Mouse (Mus musculus): ENCODE results near the gene Cbarp. TPM values are rescaled to one million over a fixed set of nuclear protein-coding genes. Genes with fewer than 3 reads are reported as not detected.
A peak's percentile ranks its signal among the peaks of the same experiment; 100 is the strongest.

Cbarp gene
- total RNA-seq, 2 experiments from 2014 or later: 2.2 to 2.7 TPM

- DNase-seq (ENCODE audit: low spot score in 2 of 2): no peak
These were observed 9.2 kb downstream of the Cbarp start for GRCm38 (mm10) chr10:80131316-80131951.

- DNase-seq (ENCODE audit: low spot score in 2 of 2): no peak
These were observed 10.1 kb downstream of the Cbarp start for GRCm38 (mm10) chr10:80130403-80131031.

- DNase-seq (ENCODE audit: low spot score in 2 of 2): no peak
These were observed 10.8 kb downstream of the Cbarp start for GRCm38 (mm10) chr10:80129846-80130245.

GRCm38 (mm10) chr10:80127920-80128319 lies 12.7 kb downstream of the Cbarp start:
- no peak for DNase-seq (ENCODE audit: low spot score in 2 of 2)

GRCm38 (mm10) chr10:80123932-80124562 lies 16.6 kb downstream of the Cbarp start:
- no peak for DNase-seq (ENCODE audit: low spot score in 2 of 2)

DNA sequence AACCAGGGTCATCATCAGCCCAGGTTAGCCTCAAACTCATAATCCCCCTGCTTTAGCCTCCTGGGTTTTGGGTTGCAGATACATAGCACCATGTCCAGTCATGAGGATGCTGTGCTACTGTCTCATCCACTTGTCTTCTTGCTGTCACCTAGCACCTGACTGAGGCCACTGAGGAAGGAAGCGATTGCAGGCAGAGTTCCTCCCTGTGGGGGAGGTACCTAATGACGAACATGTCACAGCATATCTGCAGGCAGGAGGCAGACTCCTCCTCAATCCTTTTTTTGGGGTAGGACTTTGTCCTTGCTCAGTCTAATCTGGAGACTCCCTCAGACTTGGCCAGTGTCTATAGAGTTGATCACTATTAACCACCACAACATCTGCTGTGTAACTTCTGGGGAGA lies 19.0 kb downstream of the Cbarp start:
- DNase-seq (ENCODE audit: low spot score in 2 of 2): no peak

DNA sequence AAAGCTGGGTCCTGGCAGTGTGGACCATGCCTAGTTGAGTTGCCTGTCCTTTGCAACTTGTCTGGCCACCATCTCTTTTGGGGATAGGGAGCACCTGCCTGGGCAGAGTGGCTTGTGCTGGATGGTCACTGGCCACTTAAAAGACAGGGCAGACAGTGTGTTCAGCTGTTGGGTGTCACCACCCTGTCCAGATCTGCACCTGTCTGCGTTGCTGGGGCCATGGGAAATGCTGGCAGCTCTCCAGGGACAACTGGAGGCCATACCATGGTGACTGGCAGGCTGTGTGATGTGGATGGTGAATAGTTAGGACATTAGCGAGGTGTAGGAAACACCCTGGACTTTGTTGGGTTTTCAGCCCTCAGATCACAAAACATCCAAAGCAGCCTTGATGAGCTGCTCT lies 20.5 kb downstream of the Cbarp start:
- DNase-seq (ENCODE audit: low spot score in 2 of 2): peak in 1 of 2 experiments; percentile 46

GRCm38 (mm10) chr10:80118552-80118951 lies 22.1 kb downstream of the Cbarp start:
- no peak for DNase-seq (ENCODE audit: low spot score in 2 of 2)

- DNase-seq (ENCODE audit: low spot score in 2 of 2): no peak
These were observed 22.9 kb downstream of the Cbarp start for GRCm38 (mm10) chr10:80117736-80118135.

DNA sequence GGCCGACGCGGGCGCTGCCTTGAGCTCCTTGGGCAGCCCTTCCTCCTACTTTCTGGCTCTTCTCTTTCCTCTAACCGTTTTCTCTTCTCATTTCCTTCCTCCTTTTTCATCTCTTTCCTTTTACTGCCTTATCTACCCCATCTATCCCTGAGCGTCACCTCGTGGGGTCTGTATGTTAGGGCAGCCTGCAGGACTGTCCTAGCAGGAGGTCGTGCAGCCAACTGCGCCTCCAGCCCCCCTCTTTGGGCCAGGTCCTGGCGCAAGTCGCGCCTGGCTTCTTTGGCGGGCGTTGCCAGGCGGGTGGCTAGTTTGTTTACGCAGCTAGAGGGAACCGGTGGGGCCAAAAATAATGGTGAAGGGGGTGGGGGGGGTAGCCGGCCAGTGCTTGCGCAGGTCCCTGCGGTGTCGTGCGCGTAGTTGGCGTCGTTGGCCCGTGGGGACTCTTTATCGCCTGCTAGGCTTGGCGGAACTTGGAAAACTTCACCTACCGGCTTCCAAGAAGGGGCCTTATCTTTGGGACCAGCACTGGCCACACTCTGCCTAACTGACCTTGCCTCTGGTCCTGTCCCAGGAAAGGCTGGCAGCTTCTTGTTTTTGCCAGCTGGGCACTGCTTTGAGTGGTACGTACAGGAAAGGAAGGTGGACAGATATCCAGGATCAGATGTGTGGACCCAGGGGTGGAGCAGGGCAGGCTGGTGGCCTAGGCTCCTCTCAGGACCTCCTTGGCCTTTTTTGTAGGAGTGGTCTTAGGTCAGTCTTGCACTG lies 23.5 kb downstream of the Cbarp start:
- DNase-seq (ENCODE audit: low spot score in 2 of 2): peak in 1 of 2 experiments; percentile 56

- peak in 1 of 2 experiments; percentile 41 for DNase-seq (ENCODE audit: low spot score in 2 of 2)
These were observed 24.1 kb downstream of the Cbarp start for GRCm38 (mm10) chr10:80116563-80116926.

DNA sequence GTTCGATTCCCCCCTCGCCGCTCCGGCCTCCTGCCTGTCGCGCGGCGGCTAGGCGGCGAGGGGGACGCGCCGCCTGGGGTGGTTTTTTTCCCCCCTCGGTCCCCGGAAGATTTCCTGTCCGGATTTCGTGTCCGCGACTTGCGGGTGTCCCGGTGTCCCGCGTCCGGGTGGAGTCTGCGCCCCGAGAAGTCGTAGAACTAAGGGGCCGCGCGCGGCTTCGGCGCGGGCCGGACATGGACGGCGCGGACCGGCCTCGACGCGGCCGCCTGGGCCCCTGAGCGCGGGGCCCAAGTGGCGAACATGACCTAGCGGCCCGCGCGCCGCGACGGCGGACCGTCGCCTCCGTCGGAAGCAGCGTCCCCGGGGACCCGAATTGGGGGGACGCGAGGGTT lies 24.7 kb downstream of the Cbarp start:
- DNase-seq (ENCODE audit: low spot score in 2 of 2): no peak

GRCm38 (mm10) chr10:80115290-80115943 lies 25.2 kb downstream of the Cbarp start, which contains the start of gene Stk11:
TSS of gene Stk11 (plus strand) at chr10:80115803.
- peak; percentile 96 to 100 for DNase-seq (ENCODE audit: low spot score in 2 of 2)

- DNase-seq (ENCODE audit: low spot score in 2 of 2): peak; percentile 84 to 92
These were observed 26.0 kb downstream of the Cbarp start for GRCm38 (mm10) chr10:80114341-80115284.

- no peak for DNase-seq (ENCODE audit: low spot score in 2 of 2)
These were observed 33.0 kb downstream of the Cbarp start for GRCm38 (mm10) chr10:80107678-80108077.

DNA sequence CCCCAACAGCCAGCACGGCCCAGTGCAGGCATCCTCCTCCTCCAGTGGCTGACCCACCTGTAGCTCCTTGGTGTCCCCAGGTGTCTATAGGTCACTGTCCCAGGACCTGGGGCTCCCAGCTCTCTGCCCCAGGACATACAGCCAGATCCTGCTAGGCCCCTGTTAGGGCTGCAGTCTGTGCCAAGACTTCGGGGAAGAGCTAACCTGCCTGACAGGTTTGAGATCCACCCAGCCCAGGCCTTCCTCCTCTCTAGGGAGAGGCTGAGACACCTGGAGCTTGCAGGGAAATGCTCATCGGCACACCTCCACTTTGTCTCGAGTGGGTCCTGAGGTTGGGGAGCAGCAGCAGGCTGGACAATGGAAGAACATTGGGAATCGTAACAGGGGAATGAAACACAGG lies 34.7 kb downstream of the Cbarp start:
- DNase-seq (ENCODE audit: low spot score in 2 of 2): no peak

- no peak for DNase-seq (ENCODE audit: low spot score in 2 of 2)
These were observed 35.2 kb downstream of the Cbarp start, which contains the start of gene Sbno2 for GRCm38 (mm10) chr10:80105460-80105859. TSS of gene Sbno2 (minus strand) at chr10:80105571.

- DNase-seq (ENCODE audit: low spot score in 2 of 2): no peak
These were observed 36.5 kb downstream of the Cbarp start for GRCm38 (mm10) chr10:80104181-80104580.

DNA sequence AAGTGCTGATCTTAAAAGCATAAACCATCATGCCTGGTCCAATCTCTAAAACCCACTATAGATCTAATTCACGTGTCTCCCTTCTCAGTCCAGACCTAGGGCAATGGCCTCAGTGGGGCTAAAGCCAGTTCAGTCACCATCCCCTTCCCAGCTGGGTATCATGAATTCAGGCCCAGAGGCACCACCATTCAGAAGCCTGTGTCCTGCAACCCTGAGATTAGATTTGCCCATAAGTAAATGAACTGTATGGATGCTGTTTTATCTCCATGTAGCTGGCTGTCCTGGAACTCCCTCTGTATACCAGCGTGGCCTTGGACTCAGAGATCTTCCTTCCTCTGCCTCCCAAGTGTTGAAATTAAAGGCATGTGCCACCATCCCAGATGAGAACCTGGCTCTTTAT lies 37.6 kb downstream of the Cbarp start:
- DNase-seq (ENCODE audit: low spot score in 2 of 2): no peak

All from gastrocnemius, postnatal 4 days (tissue).